Mouse (Mus musculus) stomach, postnatal 0 days (tissue): ENCODE measurements around the gene Chchd6.

Experiments
- CTCF ChIP-seq: IDR thresholded peaks from 2 replicates; pipeline ENCODE4 v1.5.1; 2016; ENCODE audit warnings: antibody characterized with exemption, low read depth, mild to moderate bottlenecking, moderate library complexity
- EP300 ChIP-seq: optimal IDR thresholded peaks from 2 replicates; pipeline ENCODE3; 2016; ENCODE audit warnings: antibody characterized with exemption

DNA sequence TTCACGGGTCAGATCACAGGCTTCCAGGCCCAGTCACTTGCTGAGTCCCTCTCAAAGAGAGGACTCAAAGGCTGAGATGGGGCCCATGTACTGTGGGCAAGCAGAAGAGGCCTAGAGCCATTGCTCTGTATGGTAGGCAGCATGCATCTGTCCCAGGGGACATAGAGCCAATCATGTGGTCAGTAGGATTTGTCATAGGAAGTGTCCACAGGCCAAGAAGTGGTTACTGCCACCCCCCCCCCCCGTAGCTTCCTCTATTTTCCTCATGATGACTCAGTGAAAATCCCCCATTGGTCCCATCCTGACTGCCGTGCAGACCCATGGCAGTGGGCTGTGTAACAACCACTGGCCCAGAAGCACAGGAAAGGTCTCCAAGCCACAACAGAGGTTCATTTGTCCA, 173.5 kb downstream of the Chchd6 start:
- TF ChIP-seq CTCF, result no peak
- TF ChIP-seq EP300, result no peak
